Mouse (Mus musculus) natural killer cell, adult 2 months (primary cell): ENCODE data around the gene Tgm2.

ENCODE experiments used
- DNase-seq, 2 experiments: peaks; one replicate each; pipeline ENCODE4 v3.0.0; 2022; ENCODE audit warnings: low spot score in 2 of 2

The Tgm2 gene

DNA sequence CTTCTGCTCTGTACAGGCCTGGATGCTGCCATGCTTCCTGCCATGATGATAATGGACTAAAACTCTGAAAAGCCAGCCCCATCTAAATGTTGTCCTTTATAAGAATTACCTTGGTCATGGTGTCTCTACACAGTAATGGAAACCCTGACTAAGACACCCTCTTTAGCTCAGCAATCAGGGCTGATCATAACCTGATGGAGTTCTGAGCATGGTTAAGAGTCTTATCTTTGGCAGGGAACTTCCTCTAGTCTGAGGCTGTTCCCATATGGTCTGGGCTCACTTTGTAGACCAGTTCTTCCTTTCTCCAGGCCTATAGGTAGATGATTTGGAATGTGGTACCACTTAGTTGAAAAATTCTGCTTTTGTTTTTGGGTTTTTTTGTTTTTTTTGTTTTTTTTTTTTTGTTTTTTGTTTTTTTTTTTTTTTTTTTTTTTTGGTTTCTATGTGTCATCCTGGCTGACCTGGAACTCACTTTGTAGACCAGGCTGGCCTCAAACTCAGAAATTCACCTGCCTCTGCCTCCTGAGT, 77.7 kb downstream of the Tgm2 start:
- DNase-seq = no peak

DNA sequence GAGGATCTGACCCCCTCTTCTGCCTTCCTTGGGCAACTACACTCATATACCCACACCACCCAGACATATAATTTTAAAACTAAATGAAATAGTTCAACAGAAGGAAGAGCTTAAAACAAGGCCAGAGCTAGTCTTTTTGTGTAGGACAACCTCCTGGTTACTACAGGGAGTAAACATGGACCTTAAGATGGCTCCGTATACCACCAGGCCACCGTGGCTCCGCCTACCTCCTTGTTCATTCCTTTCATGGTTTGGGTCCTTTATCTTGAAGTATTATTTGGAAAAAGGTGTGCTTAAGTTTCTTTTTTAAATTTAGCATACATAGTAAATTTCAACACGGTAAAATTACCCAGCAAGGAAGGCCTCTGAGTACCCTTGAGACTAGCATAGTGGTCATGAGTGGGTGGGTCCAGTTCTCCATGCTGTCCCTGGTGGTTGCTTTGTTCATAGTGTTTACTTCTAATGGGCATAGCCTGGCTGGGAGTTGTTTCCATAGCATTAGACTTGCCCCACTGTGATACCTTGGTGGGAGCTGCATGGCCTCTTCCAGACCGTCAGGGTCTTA, 78.9 kb downstream of the Tgm2 start:
- DNase-seq = no peak

DNA sequence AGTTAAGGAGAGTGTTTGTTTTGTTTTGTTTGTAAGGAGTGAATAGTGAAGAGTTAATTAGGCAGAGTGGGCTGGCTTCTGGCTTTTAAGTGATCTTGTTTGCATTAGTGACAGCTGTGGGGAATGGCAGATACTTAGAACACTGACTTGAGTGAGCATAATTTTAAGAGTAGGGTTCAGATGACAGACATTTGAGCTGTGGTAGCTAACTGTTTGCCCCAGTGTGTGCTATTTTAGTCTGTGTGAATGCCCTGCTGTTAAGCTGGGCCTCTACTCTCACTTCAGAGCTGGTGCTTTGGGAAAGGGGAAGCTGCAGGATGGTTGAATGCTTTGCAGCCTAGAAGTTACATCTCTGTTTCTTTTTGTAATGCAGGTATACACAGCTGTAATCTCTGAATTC, 79.8 kb downstream of the Tgm2 start:
- DNase-seq = no peak
